Mouse (Mus musculus) hindbrain, embryonic 10.5 days (tissue): ENCODE results near the gene Abtb2. TPM values are rescaled to one million over a fixed set of nuclear protein-coding genes. Genes with fewer than 3 reads are reported as not detected.
A peak's percentile ranks its signal among the peaks of the same experiment; 100 is the strongest.

Experiments used
- DNase-seq: peaks from one replicate; pipeline ENCODE4 v3.0.0-alpha.2; 2017; ENCODE audit warnings: low spot score
- H3K27ac ChIP-seq: fragments of 300-500 bp; sonication (generic); 2 replicates; pipeline ENCODE4 v1.5.1; 2016; ENCODE audit warnings: mild to moderate bottlenecking, moderate library complexity
- H3K27me3 ChIP-seq: fragments of 300-500 bp; sonication (generic); 2 replicates; pipeline ENCODE4 v1.6.1; 2016; ENCODE audit warnings: mild to moderate bottlenecking; ENCODE audit not compliant: poor library complexity, insufficient read depth, severe bottlenecking
- H3K36me3 ChIP-seq: fragments of 300-500 bp; sonication (generic); 2 replicates; pipeline ENCODE4 v1.6.1; 2016; ENCODE audit warnings: mild to moderate bottlenecking, moderate library complexity
- H3K4me1 ChIP-seq: fragments of 300-500 bp; sonication (generic); replicated peaks from 2 replicates; pipeline ENCODE4 v1.6.1; 2016; ENCODE audit warnings: mild to moderate bottlenecking
- H3K4me3 ChIP-seq: fragments of 300-500 bp; sonication (generic); 2 replicates; pipeline ENCODE4 v1.5.1; 2016; ENCODE audit warnings: mild to moderate bottlenecking, moderate library complexity
- H3K9me3 ChIP-seq: fragments of 300-500 bp; sonication (generic); 2 replicates; pipeline ENCODE4 v1.6.1; 2016; ENCODE audit warnings: mild to moderate bottlenecking, moderate library complexity
- WGBS: fragments of 180-500 bp; shearing (Covaris S2); methylation state at CpG from one replicate; pipeline ENCODE4 v1.1.7; 2016; 5-methylcytosine and 5-hydroxymethylcytosine counted together
- polyA plus RNA-seq: library from polyadenylated mRNA; unstranded; fragments of >200 nt; fragmentation: Nextera tagmentation; extraction: Ambion mirVana; gene quantifications from 2 replicates; pipeline ENCODE4 v1.2.1, GENCODE M21; 2016

Abtb2 gene
- polyA plus RNA-seq, 1 experiment from 2014 or later = 21.3 TPM

DNA sequence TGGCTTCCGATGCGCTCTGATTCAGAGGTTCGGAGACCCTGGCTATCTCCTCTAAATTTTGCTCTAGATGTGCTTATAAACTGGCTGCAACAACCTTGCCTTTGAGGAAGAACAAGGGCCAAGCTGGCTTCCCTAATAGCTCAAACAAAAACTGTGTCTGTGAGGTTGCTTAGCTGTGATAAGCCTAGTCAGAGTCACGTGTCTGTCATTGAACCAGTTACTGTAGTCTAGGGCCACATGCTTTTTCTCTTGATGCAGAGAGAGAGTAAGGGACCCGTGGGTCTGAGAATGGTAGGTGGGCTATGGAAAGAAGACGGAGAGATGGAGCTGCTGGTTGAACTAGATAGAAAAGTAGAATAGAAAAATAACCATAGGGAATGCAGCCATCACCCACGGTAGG lies 24.5 kb downstream of the Abtb2 start:
- no peaks in the 10 kb centered on the region for H3K27me3 ChIP-seq
- peaks cover 33% of the 10 kb centered on the region for H3K4me1 ChIP-seq
- no peaks in the 10 kb centered on the region for H3K36me3 ChIP-seq
- H3K4me3 ChIP-seq = no peak overlapping the region
- no peak overlapping the region for H3K27ac ChIP-seq
- DNase-seq = no peak
- H3K9me3 ChIP-seq = no peaks in the 10 kb centered on the region
- WGBS = 94% methylated on average over 7 of the region's 7 CpGs

DNA sequence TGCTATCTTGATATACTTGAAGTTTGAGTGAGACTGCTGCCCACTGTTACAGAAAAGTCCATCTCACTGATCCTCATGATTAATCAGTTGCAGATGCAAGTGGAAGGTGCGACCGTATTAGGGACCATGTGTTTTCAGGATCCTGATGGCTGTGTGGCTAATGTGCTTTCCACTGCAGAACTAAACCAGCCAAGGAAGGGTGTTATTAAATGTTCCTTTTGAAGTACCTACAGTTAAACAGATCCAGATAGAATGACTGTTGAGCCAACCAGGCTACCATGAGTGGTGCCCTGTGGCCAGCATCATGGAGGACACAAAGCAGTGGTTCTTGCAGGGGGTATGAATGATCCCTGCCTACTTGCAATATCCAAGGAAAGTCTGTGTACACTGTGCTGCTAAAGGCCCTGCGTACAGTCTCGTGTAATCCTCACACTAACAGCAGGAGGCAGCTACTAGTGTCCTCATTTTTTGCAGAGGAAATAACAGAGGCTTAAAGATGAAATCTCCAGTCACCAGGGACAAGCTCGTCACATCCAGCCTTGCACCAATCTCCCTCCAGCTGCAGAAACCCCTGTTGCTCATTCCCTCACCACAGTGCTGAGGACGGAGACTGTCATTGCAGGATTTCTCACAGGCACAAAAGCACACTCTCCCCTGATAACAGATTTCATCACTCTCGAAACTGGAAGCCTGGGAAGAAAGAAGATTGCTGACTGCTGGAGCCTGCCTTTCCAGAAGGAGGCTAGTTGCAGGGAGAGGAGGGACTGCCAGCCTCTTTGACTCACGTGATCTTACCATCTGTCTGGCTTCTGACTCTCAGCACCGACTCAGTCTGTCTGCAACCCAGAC lies 25.9 kb downstream of the Abtb2 start:
- no peak overlapping the region for H3K4me3 ChIP-seq
- no peaks in the 10 kb centered on the region for H3K9me3 ChIP-seq
- peak; percentile 14 for DNase-seq
- peaks cover 28% of the 10 kb centered on the region for H3K4me1 ChIP-seq
- no peaks in the 10 kb centered on the region for H3K27me3 ChIP-seq
- WGBS = 60% methylated on average over 9 of the region's 9 CpGs
- no peaks in the 10 kb centered on the region for H3K36me3 ChIP-seq
- peak overlapping the region; percentile 45; the same call in 1 of the 2 replicates for H3K27ac ChIP-seq

DNA sequence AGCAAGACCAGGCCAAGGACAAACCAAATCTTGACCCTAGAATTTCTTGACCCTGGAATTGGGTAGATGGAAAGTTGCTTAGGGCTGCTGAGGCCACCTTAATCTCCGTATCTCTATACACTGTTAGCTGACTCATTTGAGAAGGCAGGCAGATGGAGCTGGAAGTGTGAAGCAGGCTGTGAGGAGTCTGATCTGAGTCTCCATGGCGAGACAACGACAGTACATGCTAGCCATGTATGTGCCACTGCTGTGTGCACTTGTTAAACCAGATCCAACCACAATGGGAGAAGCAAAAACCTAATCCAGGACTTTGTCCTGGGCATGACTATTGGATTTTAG lies 26.4 kb downstream of the Abtb2 start:
- DNase-seq = no peak
- Histone ChIP-seq H3K4me3 (no peak overlapping the region), H3K4me1 (peaks cover 28% of the 10 kb centered on the region), H3K27me3 (no peaks in the 10 kb centered on the region), H3K27ac (0 out of 2 replicates have a peak overlapping the region, but pooled peaks have one; percentile 45), H3K36me3 (no peaks in the 10 kb centered on the region), H3K9me3 (no peaks in the 10 kb centered on the region)
- 80% methylated on average over 3 of the region's 3 CpGs for WGBS

DNA sequence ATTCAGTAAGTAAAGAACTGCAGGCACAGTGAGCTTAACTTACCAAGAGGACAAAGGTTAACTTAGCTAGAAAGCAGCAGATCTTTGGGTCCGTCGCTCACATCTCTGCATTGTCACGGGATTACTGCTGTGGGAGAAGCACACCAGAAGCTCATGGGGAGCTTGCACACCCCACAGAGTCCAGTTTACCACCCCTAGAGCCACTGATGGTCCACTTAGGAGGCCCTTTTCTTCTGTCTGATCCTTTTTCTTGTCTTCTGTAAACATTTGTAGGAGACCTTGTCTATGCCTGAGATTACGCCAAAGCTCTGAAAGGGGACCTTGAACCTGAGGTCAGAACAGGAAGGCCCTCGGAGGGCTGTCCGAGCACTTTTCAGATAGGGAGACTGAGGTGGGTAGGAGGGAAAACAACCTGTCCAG lies 28.5 kb downstream of the Abtb2 start:
- H3K27ac ChIP-seq = no peak overlapping the region
- no peaks in the 10 kb centered on the region for H3K27me3 ChIP-seq
- peaks cover 33% of the 10 kb centered on the region for H3K4me1 ChIP-seq
- H3K9me3 ChIP-seq = no peaks in the 10 kb centered on the region
- 74% methylated on average over 6 of the region's 6 CpGs for WGBS
- H3K36me3 ChIP-seq = no peaks in the 10 kb centered on the region
- DNase-seq = no peak
- H3K4me3 ChIP-seq = no peak overlapping the region

DNA sequence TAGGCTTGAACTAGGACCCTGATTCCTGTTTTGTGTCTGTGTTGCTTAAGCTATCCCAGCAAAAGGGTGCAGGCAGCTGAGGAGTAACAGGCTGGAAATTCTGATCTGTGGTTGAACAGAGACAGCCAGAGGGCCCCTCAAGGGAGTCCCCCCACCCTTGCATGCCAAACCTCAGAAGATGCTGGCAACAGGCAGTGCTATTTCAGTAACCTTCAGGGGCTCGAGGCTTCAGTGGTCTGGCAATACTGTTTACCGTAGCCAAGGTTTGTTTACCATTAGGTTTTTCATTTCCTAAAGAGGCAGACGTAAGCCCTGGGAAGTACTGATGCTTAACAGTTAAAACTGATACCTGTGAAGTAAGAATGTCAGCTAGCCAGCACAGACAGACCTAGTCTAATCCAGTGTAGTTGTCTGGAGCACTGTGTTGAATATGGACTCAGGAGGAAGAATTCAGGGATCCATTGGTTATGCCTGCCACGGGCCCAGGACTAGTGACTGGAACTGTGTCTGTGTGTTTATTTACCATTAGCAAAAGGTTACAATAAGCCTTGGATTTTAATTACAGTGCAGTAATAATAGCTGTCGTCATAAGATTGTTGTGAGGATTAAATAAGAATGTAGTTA lies 29.0 kb downstream of the Abtb2 start:
- DNase-seq = no peak
- no peaks in the 10 kb centered on the region for H3K27me3 ChIP-seq
- H3K36me3 ChIP-seq = no peaks in the 10 kb centered on the region
- H3K4me3 ChIP-seq = no peak overlapping the region
- H3K27ac ChIP-seq = no peak overlapping the region
- 76% methylated on average over 5 of the region's 5 CpGs for WGBS
- no peaks in the 10 kb centered on the region for H3K9me3 ChIP-seq
- peaks cover 38% of the 10 kb centered on the region for H3K4me1 ChIP-seq

- WGBS = 85% methylated on average over 1 of the region's 1 CpGs
- no peak for DNase-seq
- no peak overlapping the region for H3K4me3 ChIP-seq
- no peaks in the 10 kb centered on the region for H3K9me3 ChIP-seq
- H3K4me1 ChIP-seq = peaks cover 47% of the 10 kb centered on the region
- H3K27ac ChIP-seq = no peak overlapping the region
- H3K27me3 ChIP-seq = no peaks in the 10 kb centered on the region
- H3K36me3 ChIP-seq = no peaks in the 10 kb centered on the region
These were observed 33.2 kb downstream of the Abtb2 start for GRCm38 (mm10) chr2:103599296-103599695.

GRCm38 (mm10) chr2:103600165-103600891 lies 34.2 kb downstream of the Abtb2 start:
- H3K4me3 ChIP-seq = no peak overlapping the region
- no peaks in the 10 kb centered on the region for H3K27me3 ChIP-seq
- H3K9me3 ChIP-seq = no peaks in the 10 kb centered on the region
- H3K27ac ChIP-seq = 0 out of 2 replicates have a peak overlapping the region, but pooled peaks have one; percentile 53
- H3K4me1 ChIP-seq = peaks cover 40% of the 10 kb centered on the region
- H3K36me3 ChIP-seq = no peaks in the 10 kb centered on the region
- 65% methylated on average over 8 of the region's 8 CpGs for WGBS
- DNase-seq = peak; percentile 14

DNA sequence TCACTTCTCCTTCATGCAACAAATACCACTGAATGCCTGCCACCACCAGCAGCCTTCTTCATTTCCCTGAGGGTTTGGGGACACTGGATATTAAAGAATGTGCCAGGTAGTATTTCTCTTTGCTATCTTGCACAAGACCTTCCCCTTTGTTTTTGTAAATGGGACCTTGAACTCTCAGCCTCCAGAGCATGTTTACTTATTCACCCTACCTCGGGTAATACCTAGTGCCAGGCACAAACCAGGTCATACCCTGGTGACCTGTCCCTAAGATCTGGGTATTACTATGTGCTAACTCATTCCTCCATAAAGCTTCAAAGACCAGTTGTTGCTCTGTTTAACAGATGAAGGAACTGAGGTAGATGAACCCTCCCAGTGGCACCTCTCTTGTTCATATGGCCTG lies 35.0 kb downstream of the Abtb2 start:
- WGBS = 77% methylated on average over 1 of the region's 1 CpGs
- H3K27ac ChIP-seq = no peak overlapping the region
- no peak overlapping the region for H3K4me3 ChIP-seq
- no peak for DNase-seq
- H3K9me3 ChIP-seq = no peaks in the 10 kb centered on the region
- H3K4me1 ChIP-seq = peaks cover 43% of the 10 kb centered on the region
- H3K36me3 ChIP-seq = no peaks in the 10 kb centered on the region
- H3K27me3 ChIP-seq = no peaks in the 10 kb centered on the region

DNA sequence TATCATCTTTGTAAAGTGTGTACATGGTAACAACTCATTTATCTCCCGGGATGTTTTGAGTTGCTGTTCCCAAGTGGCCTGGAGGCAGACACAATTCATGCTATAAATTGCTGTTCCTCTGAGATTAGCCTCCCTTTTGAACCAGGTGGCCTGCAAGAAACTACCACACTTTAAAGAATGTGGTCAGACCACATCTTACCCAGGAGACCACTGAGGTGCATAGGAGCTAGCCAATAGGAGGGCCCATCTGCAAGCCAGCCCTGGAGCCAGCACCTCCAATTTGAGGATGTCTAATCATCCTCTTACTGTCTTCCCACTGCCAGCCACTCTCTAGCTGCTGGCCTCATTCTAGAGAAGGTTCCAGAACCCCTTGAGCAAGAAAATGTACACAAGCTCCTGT lies 35.4 kb downstream of the Abtb2 start:
- no peaks in the 10 kb centered on the region for H3K27me3 ChIP-seq

GRCm38 (mm10) chr2:103603209-103603608 lies 37.1 kb downstream of the Abtb2 start:
- Histone ChIP-seq H3K4me3 (no peak overlapping the region), H3K9me3 (no peaks in the 10 kb centered on the region), H3K27me3 (no peaks in the 10 kb centered on the region), H3K36me3 (no peaks in the 10 kb centered on the region), H3K4me1 (peaks cover 43% of the 10 kb centered on the region), H3K27ac (no peak overlapping the region)
- DNase-seq = no peak
- WGBS = 85% methylated on average over 3 of the region's 3 CpGs

More for the DNA sequence above, 35.4 kb downstream of the Abtb2 start:
- H3K36me3 ChIP-seq = no peaks in the 10 kb centered on the region
- H3K27ac ChIP-seq = no peak overlapping the region
- H3K4me1 ChIP-seq = peaks cover 43% of the 10 kb centered on the region
- no peaks in the 10 kb centered on the region for H3K9me3 ChIP-seq
- DNase-seq = no peak
- no peak overlapping the region for H3K4me3 ChIP-seq
- 80% methylated on average over 1 of the region's 1 CpGs for WGBS

DNA sequence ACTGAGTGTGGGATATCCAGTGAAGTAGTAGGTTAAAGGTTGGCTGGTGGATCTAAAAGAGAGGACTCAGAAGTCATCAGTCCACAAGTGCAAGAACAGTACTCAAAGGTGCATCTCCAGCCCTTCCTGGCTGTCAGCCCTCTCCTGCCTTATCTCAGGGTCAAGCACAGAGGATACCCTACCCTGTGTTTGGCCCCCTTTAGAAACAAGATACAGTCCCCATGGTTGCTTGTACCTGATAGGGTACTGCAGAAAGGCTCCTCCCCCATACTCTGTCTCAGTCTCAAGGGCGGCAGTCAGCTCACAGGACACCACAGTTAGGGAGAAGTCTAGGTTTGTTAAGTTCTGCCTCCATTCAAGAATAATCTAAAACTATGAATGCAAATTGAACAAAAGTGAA lies 37.8 kb downstream of the Abtb2 start:
- Histone ChIP-seq H3K4me3 (no peak overlapping the region), H3K9me3 (no peaks in the 10 kb centered on the region), H3K27me3 (no peaks in the 10 kb centered on the region), H3K4me1 (peaks cover 47% of the 10 kb centered on the region), H3K36me3 (no peaks in the 10 kb centered on the region), H3K27ac (no peak overlapping the region)
- 41% methylated on average over 1 of the region's 1 CpGs for WGBS
- no peak for DNase-seq

DNA sequence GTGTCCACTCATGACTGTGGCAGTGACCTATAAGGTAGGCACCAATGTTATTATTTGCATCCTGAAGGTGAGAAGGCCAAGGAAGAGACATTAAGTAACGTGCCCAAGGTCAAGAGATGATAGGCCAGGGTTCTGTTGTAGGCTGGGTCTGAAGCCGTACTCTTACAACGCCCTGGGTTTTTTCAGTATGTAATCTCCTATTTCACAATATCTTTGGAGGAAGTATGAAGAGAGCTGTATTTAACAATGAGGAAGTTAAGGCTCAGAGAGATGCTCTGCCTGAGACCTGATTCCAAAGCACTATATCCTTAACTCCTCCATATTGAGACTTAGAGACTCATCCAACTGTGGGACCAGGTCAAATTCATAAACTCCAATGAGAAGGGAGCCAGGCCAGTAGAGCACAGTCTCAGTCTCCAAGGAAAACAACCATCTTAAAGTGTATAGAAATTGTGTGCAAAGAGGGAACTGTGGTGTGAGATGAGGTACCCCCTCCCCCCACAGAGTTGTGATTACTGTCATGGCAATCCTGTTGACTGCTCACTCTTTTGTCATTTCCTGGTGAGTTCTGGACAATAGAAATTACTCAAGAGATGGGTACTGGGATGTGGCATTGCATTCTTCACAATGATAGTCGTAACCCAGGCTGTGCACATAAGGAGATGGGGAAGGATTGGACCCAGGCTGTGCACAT lies 39.8 kb downstream of the Abtb2 start:
- no peaks in the 10 kb centered on the region for H3K9me3 ChIP-seq
- no peak overlapping the region for H3K27ac ChIP-seq
- no peak overlapping the region for H3K4me3 ChIP-seq
- no peaks in the 10 kb centered on the region for H3K27me3 ChIP-seq
- H3K36me3 ChIP-seq = no peaks in the 10 kb centered on the region
- no peak for DNase-seq
- peaks cover 36% of the 10 kb centered on the region for H3K4me1 ChIP-seq
- 85% methylated on average over 4 of the region's 4 CpGs for WGBS
